Mouse (Mus musculus): Measurements from ENCODE around the gene Elovl6. TPM values are rescaled to one million over a fixed set of nuclear protein-coding genes. Genes with fewer than 3 reads are reported as not detected.

The Elovl6 gene
- polyA plus RNA-seq, 1 experiment, result 27.1 TPM

DNA sequence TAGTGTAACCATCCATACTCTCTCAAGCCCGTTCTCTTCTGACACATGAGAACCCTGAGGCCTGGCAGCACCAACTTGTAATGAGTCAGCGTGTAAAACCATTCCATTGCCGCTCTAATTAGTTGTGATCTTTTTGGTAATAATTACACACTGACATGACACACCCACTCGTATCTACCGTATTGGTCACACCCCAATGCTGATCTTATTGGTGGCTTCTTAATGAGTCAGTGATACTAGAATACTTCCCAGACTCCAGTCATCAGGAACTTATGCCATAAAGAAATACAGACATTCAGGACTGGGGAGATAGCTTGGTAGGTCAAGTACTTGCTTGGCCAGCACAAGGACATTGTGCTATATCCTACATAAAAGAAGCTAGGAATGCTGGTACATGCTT is 39.5 kb downstream of the Elovl6 start:
- no peak overlapping the region for H3K4me3 ChIP-seq (ENCODE audit: insufficient read depth, low read length)
- peaks cover 5% of the 10 kb centered on the region for H3K4me1 ChIP-seq (ENCODE audit: control insufficient read depth, insufficient read depth, low read length)
- no peak overlapping the region for H3K27ac ChIP-seq (ENCODE audit: insufficient read depth, low read length)
- no peak for TF ChIP-seq POLR2A (IDR thresholded peaks at IDR 0.05; ENCODE audit: extremely low read depth, insufficient read depth, low read length)
- TF ChIP-seq CTCF (IDR thresholded peaks at IDR 0.05; ENCODE audit: extremely low read depth, insufficient read depth, low read length), result no peak

DNA sequence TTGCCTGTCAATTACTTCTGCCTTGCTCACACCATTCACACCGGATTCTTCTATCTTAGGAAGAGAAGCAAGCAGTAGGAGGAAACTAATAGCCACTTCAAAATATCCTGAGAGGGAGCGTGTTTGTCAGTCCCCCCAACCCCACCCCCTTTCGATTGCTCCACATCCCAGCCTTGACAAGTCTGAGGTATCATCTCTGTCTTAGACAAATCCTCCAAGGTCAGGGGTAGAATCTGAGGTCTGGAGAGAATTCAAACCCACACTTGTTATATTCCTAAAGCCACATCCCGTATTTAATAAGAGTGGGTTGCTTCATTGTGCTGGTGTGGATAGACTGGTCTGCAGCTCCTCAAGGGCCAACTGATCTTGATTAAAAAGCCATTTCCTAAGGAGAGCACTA is 40.8 kb downstream of the Elovl6 start:
- Histone ChIP-seq H3K4me3 (ENCODE audit: insufficient read depth, low read length) (no peak overlapping the region), H3K27ac (ENCODE audit: insufficient read depth, low read length) (no peak overlapping the region), H3K4me1 (ENCODE audit: control insufficient read depth, insufficient read depth, low read length) (peaks cover 5% of the 10 kb centered on the region)
- no peak for TF ChIP-seq CTCF (IDR thresholded peaks at IDR 0.05; ENCODE audit: extremely low read depth, insufficient read depth, low read length)
- TF ChIP-seq POLR2A (IDR thresholded peaks at IDR 0.05; ENCODE audit: extremely low read depth, insufficient read depth, low read length), result no peak

DNA sequence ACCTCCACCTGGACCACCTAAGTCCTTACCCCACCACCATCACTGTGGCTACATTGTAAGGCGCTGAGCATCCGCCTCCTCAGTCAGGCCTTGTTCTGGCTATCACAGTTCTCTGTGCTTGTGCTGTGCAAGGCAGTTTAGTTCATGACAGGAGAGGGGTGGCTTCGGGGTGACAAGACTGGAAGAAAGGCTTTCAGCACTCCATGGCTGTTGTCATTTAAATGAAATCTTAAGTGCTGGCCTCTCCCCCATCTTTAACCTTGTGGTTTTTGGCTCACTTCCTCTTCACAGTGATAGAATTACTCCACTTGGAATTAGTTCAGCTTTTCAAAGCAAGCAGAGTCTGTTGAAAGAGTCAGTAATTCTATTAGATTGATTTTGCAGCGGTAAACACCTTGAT is 41.5 kb downstream of the Elovl6 start:
- no peak overlapping the region for H3K4me3 ChIP-seq (ENCODE audit: insufficient read depth, low read length)
- H3K4me1 ChIP-seq (ENCODE audit: control insufficient read depth, insufficient read depth, low read length), result peaks cover 5% of the 10 kb centered on the region
- TF ChIP-seq POLR2A (IDR thresholded peaks at IDR 0.05; ENCODE audit: extremely low read depth, insufficient read depth, low read length) (no peak), CTCF (IDR thresholded peaks at IDR 0.05; ENCODE audit: extremely low read depth, insufficient read depth, low read length) (no peak)
- H3K27ac ChIP-seq (ENCODE audit: insufficient read depth, low read length), result no peak overlapping the region

DNA sequence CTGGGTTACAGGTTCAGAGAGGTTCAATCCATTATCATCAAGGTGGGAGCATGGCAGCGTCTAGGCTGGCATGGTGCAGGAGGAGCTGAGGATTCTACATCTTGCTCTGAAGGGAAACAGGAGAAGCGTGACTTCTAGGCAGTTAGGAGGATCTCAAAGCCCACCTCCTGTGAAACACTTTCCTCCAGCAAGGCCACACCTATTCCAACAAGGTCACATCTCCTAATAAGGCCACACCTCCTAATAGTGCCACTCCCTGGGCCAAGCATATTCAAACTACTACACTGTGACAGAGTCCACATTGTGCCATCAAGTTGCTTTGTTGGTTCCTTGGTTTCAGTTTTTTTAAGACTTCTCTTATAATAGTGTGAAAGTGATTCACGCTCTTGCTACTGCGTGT is 42.9 kb downstream of the Elovl6 start:
- Histone ChIP-seq H3K4me3 (ENCODE audit: insufficient read depth, low read length) (no peak overlapping the region), H3K4me1 (ENCODE audit: control insufficient read depth, insufficient read depth, low read length) (peaks cover 5% of the 10 kb centered on the region), H3K27ac (ENCODE audit: insufficient read depth, low read length) (no peak overlapping the region)
- TF ChIP-seq POLR2A (IDR thresholded peaks at IDR 0.05; ENCODE audit: extremely low read depth, insufficient read depth, low read length) (no peak), CTCF (IDR thresholded peaks at IDR 0.05; ENCODE audit: extremely low read depth, insufficient read depth, low read length) (no peak)

DNA sequence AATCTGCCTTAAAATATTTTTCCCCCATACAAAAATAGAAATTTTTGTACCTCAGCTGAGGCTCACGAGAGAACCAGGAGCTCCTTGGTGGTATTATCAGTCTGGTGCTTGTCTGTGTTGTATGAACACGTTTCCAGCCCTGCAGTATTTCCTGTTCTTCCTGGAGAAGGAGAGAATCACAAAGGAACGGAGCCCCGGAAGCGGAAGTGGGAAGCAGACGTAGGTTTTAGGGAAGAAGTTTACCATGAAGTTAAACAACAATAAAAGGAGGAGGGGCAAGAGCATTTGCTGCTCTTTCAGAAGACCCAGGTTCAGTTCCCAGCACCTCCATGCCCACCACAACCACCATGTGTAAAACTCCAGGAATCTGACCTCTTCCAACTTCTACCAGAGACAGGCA is 44.4 kb downstream of the Elovl6 start:
- H3K4me3 ChIP-seq (ENCODE audit: insufficient read depth, low read length), result no peak overlapping the region
- no peak for TF ChIP-seq POLR2A (IDR thresholded peaks at IDR 0.05; ENCODE audit: extremely low read depth, insufficient read depth, low read length)
- no peak for TF ChIP-seq CTCF (IDR thresholded peaks at IDR 0.05; ENCODE audit: extremely low read depth, insufficient read depth, low read length)
- H3K4me1 ChIP-seq (ENCODE audit: control insufficient read depth, insufficient read depth, low read length), result peaks cover 5% of the 10 kb centered on the region
- no peak overlapping the region for H3K27ac ChIP-seq (ENCODE audit: insufficient read depth, low read length)

DNA sequence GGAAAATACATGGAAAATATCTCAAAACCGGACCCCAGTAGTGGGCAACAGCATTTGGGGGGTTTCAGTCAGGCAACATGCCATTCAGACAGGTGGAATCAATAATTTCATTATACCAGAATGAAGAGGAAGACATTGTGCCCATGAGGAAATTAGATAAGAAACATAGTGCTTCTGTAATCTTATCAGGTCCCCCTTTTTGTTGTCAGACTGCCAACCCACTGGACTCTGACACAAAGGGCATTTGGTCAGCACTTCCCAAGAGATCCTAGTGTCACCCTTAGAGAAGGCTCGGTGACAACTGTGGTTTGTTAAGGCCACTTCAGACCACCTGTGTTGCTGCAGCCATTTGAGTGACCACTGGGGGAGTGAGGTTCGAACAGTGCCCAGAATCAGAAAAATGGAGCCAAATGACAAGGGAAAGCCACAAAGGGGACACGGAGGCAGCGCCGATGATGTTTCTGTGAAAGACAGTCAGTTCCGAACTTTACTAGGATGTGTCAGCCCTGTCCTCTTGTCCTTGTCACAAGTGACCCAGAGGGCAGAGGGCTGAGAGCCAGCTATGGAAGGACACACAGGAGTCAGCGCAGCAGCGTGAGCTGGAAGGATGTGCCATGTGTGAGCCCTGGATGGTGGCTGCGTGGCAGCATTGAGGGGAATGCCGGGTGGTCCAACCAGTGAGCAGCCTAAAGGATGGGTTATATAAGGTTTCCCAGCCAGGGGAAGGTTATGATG is 46.8 kb downstream of the Elovl6 start:
- H3K27ac ChIP-seq (ENCODE audit: insufficient read depth, low read length), result no peak overlapping the region
- no peak overlapping the region for H3K4me3 ChIP-seq (ENCODE audit: insufficient read depth, low read length)
- no peak for TF ChIP-seq CTCF (IDR thresholded peaks at IDR 0.05; ENCODE audit: extremely low read depth, insufficient read depth, low read length)
- H3K4me1 ChIP-seq (ENCODE audit: control insufficient read depth, insufficient read depth, low read length), result peaks cover 5% of the 10 kb centered on the region; the same call in 1 of the 2 replicates

DNA sequence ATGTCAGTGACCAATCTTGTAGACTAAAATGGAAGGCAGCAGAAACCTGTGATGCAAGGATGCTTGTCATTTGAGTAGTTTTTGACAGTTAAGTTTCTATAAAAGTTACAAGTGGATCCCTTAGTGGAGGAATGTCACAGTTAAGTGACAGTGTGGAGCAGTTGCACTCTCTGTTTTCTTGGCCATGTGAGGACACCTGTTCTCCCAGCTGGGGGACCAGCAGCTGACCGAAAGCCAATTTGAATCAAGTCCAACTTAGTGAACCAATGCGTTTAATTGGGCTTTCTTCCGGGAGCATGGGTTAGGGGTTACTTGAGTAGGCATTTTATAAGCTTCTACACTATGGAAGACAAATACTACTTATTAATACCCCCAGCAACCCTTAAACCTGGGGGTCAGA is 48.9 kb downstream of the Elovl6 start:
- H3K27ac ChIP-seq (ENCODE audit: insufficient read depth, low read length), result no peak overlapping the region
- no peak overlapping the region for H3K4me3 ChIP-seq (ENCODE audit: insufficient read depth, low read length)
- peaks cover 2% of the 10 kb centered on the region; the same call in 1 of the 2 replicates for H3K4me1 ChIP-seq (ENCODE audit: control insufficient read depth, insufficient read depth, low read length)
- no peak for TF ChIP-seq CTCF (IDR thresholded peaks at IDR 0.05; ENCODE audit: extremely low read depth, insufficient read depth, low read length)
- TF ChIP-seq POLR2A (IDR thresholded peaks at IDR 0.05; ENCODE audit: extremely low read depth, insufficient read depth, low read length), result no peak

DNA sequence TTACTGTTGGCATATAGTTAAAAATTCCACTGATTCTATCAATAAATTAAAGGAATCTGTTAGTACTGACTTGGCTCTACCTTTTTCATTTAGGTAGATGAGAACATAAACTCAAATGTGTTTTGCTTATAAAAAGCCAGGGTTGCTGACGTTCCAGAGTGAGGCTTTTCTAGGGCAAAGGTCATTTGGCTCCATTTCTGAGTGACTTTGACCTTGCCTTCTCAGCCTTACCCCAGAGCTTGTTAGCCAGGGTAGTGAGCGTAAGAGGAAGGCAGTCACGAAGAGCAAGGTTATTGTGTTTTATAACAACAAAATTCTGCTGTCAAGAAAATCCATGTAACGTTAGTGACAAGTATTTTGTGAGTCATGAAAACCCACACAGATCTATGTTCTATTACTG is 50.3 kb downstream of the Elovl6 start:
- no peak overlapping the region for H3K27ac ChIP-seq (ENCODE audit: insufficient read depth, low read length)
- no peak for TF ChIP-seq CTCF (IDR thresholded peaks at IDR 0.05; ENCODE audit: extremely low read depth, insufficient read depth, low read length)
- no peak for TF ChIP-seq POLR2A (IDR thresholded peaks at IDR 0.05; ENCODE audit: extremely low read depth, insufficient read depth, low read length)
- no peak overlapping the region for H3K4me3 ChIP-seq (ENCODE audit: insufficient read depth, low read length)
- peaks cover 2% of the 10 kb centered on the region; the same call in 1 of the 2 replicates for H3K4me1 ChIP-seq (ENCODE audit: control insufficient read depth, insufficient read depth, low read length)

DNA sequence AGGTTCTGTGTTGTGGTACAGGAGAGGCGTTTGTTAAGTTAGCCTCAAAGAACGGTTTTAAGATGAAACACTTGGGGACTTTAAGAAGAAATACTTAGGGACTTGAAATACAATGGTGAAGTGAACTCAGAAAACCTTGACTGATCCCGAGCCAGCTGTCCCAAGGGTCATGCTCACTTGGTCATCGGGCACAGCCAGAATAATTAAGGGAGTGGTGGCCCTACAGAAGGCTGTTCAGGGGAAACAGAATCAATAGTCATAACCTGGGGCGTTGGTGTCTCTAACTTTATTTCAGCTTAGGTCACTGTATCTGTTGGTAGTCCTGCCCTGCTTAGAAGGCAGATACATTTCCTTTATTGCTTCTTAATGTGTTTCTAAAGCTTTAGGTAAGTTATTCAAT is 51.1 kb downstream of the Elovl6 start:
- H3K4me3 ChIP-seq (ENCODE audit: insufficient read depth, low read length), result no peak overlapping the region
- H3K27ac ChIP-seq (ENCODE audit: insufficient read depth, low read length), result no peak overlapping the region
- no peak for TF ChIP-seq CTCF (IDR thresholded peaks at IDR 0.05; ENCODE audit: extremely low read depth, insufficient read depth, low read length)
- TF ChIP-seq POLR2A (IDR thresholded peaks at IDR 0.05; ENCODE audit: extremely low read depth, insufficient read depth, low read length), result no peak
- H3K4me1 ChIP-seq (ENCODE audit: control insufficient read depth, insufficient read depth, low read length), result peaks cover 2% of the 10 kb centered on the region

DNA sequence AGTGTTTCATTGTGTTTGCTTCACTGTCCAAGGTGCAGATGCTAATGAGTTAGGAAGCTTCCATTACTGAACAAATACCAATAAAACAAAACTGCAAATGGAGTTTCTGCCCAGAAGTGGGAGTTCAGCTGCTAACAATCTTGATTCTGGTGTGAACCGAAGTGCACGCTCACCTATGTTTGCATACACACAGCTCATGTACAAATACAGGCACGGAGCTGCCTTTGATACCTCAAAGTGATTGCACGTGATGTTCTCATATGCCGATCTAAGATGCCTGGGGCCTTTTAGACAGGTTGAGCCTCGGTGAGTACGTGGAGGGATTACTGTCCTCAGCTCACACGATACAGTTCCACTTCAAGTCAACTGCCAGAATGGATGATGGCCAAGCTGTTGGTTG is 55.8 kb downstream of the Elovl6 start:
- TF ChIP-seq CTCF (IDR thresholded peaks at IDR 0.05; ENCODE audit: extremely low read depth, insufficient read depth, low read length) (no peak), POLR2A (IDR thresholded peaks at IDR 0.05; ENCODE audit: extremely low read depth, insufficient read depth, low read length) (no peak)
- Histone ChIP-seq H3K4me3 (ENCODE audit: insufficient read depth, low read length) (no peak overlapping the region), H3K4me1 (ENCODE audit: control insufficient read depth, insufficient read depth, low read length) (peaks cover 2% of the 10 kb centered on the region), H3K27ac (ENCODE audit: insufficient read depth, low read length) (no peak overlapping the region)

Data from cortical plate, adult 2 months (tissue).